Mouse (Mus musculus): ENCODE data around the gene Pla2g7. TPM values are rescaled to one million over a fixed set of nuclear protein-coding genes. Genes with fewer than 3 reads are reported as not detected.

The Pla2g7 gene
- total RNA-seq, 4 experiments from 2014 or later = 48.9 to 85.9 (median 58.6) TPM

DNA sequence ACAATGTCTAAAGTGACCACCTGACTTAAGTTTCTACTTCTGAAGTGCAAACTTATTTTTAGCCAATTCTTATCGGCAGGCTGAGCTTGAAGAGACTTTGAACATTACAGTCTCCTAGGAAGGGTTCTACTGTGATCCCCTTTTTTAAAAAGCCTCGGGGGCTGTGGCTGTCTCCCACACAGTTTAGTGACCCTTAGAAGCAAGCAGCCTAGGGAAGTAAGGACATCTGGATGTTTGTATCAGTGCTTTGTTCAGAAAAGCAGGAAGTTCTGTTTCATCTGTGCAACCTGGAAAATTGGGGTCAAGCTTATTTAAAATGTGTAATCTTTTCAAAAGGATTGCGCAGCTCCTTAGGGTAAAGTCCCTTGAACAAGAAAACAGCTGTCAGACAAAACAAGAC is 12.6 kb downstream of the Pla2g7 start:
- DNase-seq (ENCODE audit: low spot score in 2 of 2) = no peak

DNA sequence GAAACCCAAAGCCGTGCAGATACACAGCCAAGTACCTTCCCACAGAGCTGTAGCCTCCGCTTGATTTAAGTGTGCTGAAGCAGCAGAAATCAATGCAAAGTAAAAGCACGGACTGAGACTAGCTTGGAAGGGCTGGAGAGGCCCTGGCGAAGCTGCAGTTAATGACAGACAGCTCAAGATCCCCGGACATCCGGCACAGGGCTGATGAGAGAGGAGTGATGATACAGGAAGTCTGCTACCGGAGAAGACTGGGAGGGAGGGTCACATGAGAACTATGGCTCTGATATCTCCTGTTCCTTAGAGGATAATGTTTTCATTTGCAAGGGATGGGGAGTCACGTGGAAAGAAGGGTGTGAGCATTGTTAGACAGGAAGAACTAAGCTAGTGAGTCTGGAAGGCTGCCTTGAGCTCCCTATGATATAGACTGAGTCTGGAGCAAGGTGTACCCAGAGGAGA is 13.1 kb downstream of the Pla2g7 start:
- DNase-seq (ENCODE audit: low spot score in 2 of 2) = peak; percentile 20 to 31

DNA sequence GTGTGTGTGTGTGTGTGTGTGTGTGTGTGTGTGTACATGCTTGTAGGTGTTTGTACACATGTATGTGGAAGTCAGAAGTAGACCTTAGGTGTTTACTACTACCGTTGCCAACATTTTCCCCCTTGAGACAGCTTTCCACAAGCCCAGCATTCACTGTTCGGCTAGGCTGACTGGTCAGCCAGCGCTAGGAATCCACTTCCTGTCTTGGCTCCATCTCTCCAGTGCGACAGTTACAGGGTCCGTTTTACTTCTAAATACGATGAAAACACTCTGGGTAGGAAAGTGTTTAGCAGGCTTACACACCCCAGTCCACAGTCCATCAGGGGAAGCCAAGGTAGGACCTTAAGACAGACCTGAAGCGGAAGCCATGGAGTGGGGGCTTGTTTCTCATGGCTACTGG is 16.9 kb downstream of the Pla2g7 start:
- no peak for DNase-seq (ENCODE audit: low spot score in 2 of 2)

DNA sequence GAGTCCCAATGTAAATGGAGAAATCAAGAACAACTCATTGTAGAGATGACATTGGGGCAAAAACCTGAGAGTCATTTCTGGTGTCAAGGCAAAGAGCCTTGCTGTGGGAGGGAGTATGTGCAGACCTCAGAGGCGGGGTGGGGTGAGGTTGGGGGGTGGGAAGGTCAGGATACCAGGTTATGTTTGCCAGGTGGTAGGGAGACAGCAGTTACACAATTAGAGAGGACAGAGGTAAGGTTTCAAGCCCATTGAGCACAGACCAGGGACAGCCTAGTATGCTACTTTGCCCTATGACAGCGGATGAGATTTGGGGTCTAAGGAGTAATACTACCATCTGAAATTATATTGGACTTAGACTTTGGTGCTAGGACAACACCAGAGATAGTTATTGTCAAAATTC is 19.4 kb downstream of the Pla2g7 start:
- DNase-seq (ENCODE audit: low spot score in 2 of 2) = no peak

DNA sequence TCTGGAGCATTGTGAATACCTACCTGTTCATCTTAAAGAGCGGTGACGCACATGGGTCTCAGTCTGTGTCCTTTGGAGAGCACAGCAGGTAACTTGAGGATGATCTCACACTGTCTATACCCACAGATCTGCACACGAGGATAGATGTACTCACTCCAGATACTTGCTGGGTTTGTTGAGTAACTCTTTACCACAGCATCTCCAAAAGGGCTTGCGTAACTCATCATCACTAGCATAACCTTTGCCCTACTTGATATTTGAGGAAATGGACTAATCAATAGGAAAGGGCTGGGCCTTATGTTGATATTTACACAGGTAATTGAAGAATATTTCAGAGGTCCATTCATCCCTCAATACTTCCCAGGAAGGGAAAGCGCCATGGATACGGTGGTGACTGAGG is 21.9 kb downstream of the Pla2g7 start:
- DNase-seq (ENCODE audit: low spot score in 2 of 2) = no peak

DNA sequence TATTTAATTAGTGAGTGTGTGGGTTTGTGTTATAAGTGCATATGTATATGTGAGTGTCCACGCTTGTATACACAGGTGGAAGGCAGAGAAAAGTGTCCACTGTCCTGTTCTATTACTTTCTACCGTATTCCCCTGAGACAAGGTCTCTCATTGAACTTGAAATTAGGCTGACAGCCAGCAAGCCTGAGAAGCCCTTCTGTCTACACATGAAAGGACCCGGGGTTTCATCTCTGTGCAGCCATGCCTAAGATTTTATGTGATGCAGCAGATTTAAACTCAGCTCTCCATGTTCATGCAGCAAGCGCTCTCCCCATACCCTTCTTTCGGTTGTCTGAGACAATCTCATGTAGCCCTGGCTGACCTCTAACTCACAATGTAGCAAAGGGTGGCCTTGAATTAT is 22.6 kb downstream of the Pla2g7 start:
- no peak for DNase-seq (ENCODE audit: low spot score in 2 of 2)

DNA sequence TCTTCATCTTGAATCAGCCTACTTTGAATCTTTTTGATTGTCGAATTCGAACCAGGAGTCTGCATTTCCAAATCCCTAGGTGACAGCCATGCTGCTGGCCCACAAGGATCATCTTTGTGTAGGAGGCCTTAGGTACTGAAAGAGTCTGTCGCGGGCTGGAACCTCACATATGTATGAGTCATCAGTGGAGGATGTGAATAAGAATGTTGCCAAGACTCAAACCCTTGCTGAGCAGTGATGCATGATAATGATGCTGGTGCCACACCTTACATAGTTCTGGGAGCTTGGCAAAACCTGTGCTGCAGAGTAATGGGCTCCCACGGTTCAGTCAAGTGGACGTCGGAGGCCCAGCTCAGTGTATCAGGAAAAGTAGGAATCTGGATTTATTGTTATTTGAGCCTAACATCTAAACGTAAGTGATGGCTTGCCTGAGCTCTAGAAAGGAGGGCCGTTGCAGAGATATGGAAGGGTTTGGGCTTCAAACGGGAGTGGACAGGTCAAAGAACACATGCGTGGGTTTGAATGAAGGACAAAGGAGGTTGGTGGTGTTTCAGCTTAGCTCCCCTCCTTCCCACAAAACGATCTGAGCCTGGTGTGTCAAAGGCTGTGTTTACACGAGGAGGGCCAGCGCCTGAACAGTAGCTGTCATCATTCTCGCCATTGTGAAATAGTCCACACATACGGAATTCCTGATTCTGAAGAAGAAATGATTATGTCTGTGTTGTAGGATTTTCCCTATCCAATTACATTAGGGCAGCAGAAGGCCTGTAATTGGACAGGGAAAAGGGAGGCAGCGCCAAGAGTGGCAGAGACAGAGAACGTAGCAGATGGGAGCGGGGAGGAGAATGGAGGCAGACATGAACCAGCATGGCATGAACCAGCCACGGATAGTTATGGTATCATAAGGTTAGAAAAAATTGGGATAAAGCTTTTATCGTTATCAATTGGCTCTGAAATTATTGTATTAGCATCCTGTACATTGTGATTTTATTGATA is 24.7 kb downstream of the Pla2g7 start:
- DNase-seq (ENCODE audit: low spot score in 2 of 2) = no peak

DNA sequence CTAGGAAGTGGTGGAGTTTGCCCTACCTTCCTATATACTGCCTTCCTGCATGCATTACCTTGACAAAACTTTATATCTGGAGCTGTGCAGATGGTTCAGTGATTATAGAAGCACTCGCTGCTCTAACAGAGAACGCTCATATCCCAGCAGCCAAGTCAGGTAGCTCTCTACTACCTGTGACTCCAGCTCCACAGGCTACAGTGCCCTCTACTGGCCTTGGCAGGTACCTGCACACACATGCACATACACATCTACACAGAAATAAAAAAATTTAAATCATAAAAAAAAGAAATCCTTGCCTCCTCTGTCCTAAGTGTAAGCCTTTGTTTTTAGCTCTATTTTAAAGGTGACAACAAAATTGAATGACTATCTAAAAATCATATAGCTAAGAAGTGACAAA is 29.8 kb downstream of the Pla2g7 start:
- DNase-seq (ENCODE audit: low spot score in 2 of 2) = no peak

DNA sequence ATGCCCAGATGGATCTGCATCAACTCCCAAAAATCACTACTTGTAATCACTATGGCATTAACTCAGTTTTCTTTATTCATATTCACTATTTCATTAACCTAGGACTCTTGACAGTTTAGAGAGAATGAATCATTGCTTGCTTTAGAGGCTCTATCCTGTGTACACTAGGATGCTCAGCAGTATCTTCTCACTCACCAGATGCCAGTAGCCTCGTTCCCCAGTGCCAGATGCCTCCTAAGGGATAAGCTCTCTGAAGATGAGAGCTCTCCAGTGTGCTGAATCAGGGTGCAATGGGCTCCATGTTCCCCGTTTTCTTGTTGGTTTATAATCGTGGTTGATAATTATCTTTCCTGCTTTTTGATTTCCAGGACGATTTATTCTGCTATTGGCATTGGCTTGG is 30.8 kb downstream of the Pla2g7 start:
- no peak for DNase-seq (ENCODE audit: low spot score in 2 of 2)

DNA sequence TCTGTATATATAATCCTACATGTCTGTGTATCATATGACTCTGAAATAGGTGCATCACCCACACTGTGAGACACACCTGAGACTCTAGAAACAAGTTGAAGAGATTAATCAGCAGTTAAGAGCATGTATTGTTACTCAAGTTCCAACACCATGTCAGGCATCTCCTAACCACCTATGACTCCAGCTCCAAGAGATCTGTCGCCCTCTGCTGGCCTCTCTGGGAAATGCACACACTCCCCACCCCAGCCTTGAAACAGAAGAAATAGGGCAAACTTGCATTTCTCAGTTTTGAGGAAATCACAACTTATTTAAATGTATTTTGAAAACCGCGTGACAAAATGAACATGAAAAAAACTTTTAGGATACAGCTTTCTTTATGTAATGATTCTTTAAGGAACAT is 38.8 kb downstream of the Pla2g7 start:
- peak; percentile 48 to 57 for DNase-seq (ENCODE audit: low spot score in 2 of 2)

DNA sequence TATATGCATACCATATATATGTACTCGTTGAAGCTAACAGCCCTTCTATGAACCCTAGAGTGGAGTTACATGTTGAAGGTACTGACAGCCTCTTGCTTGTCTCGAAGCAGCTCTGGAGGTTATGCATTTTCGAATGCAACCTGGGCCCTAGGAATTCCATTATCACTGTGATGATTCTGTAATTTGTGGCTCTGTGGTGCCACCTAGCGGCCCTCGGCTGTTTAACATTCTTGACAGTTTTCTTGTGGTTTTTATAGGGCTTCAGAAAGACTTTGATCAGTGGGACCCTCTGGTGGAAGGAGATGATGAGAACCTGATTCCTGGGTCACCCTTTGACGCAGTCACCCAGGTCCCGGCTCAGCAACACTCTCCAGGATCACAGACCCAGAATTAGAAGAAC is 43.7 kb downstream of the Pla2g7 start:
- peak; percentile 8 to 9 for DNase-seq (ENCODE audit: low spot score in 2 of 2)

DNA sequence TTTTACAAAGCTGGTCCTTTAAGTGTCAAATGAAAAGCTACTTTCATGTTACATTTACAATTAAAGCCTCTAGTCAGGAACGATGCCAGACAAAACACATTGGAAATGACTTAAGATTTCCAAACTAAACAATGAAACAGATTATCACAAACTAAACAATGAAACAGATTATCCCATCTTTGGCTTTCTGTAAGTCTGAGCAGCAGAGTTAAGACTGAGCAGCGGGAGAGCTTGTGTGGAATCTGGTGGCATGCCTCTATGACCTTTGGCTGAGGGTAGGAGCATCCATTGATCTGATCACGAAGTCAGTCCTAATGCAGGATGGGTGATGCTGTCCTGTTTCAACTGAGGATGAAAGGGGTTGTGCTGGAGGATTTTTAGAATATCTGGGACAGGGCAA is 44.3 kb downstream of the Pla2g7 start:
- DNase-seq (ENCODE audit: low spot score in 2 of 2) = no peak

DNA sequence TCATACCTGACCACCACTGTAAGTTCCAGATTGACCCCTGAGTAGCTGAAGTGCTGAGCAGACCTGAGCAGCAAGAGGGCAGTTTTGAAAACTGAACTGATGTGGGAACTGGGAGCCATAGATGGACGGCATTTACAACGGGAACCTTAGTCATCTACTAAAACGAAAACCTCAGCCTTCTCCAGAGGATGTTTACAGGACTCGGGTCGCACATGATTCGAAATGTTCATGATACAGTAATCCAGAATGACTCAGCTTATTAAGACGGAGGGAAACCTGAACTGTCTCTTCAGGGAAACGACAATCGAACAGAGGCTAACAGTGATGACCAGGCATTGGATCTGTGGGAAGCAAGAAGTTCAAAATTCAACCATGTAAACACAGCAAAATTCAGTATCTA is 51.3 kb downstream of the Pla2g7 start:
- DNase-seq (ENCODE audit: low spot score in 2 of 2) = no peak

DNA sequence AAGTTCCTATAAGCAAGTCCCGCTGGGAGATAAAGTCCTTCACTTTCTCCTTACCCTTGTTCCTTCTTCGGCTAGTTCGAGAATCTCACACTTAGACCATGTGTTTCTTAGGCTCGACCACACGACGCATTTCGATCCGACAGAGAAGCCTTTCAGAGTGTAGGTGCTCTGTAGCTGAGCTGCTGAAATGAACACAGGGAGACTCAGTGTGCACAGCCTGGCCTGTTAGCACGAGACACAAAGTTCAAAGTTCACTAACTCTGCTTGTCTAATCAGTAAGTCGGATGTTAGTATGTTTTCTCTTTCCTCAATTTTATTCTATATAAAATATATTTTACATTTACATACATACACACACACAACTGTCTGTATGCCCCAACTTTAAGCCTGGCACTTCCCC is 54.2 kb downstream of the Pla2g7 start:
- no peak for DNase-seq (ENCODE audit: low spot score in 2 of 2)

DNA sequence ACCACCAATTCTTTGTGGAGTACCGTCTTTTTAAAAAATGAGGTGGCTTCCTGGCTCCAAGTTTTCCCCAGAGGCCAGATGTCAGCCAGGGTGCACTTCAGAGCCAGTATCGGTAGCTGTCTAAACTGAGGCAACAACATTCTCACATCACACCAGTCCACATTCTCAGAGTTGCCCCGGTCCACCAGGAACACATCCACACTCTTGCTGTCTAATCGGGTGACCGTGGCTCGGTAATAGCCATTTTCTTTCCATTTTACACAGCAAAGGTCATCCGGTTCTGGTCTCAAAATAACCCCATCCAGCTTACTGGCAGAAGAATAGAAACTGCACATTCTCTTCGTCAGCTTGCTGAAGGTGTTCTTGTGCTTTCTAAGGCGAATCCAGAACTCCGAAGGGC is 60.3 kb downstream of the Pla2g7 start:
- DNase-seq (ENCODE audit: low spot score in 2 of 2) = no peak

DNA sequence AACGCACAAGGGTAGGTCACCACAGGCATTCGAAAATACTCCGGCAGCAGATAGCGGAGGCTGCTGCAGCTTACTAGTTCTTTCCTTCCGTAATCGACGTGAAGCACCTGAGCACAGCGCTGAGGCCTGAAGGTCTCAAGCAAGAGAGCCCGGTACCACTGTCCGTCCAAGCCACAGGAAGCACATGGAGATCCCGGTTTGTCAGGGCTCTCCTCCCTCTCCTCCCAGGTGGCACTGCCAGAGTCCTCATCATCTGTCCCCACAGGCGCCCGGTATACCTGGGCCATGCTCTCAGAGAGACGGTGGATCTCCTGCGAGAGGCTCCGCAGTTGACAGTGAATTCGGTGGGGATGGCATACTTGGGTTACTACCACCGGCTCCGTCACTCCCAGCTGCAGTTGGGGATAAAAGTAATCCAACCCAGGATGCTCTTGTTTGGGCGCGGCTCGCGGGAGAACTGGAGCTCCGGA is 61.2 kb downstream of the Pla2g7 start:
- DNase-seq (ENCODE audit: low spot score in 2 of 2) = no peak

DNA sequence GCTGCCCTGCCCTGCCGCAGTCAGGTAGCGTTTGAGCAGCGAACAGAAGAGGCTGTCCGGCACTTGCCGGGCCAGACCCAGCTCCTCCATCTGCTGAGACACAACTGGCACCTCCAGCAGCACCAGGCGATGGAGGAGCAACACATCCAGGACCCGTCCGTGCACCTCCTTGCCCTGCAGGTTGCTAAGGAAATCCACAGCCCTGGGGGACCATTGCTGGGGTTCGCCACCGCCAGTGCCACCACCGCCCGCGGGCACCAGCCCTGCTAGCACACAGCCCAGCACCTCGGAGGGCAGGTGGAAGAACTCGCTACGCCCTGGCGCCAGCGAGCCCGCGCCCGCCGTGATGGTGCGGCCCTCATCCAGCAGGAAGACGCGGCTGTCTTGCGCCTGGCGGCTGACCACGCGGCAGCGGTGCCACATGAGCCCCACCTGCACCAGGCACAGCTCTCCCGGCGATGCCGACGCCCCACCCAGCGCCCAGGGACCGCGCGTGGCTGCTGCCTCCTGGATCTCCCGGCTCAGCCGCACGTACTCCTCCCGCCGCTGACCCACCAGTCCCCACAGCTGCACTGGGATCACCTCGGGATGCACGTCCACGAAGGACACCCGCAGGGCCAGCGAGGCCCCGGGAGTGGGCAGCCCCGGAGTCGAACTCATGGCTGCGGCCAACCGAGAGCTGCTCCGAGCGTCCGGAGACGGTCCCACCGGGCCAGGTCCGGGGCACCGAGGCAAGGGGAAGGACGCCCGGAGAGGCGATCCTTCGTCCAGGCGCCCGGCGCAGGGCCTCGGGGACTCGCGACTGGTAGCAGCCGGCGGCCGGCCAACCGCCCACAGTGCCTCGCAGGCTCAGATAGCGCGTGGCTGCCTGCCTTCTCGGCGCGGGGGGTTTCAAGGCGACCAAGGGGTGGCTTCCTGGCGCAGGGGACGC is 61.9 kb downstream of the Pla2g7 start, which contains the start of gene Tdrd6:
Gene Tdrd6 (minus strand): TSS at position 804 of the 931 bp plus-strand sequence.
- DNase-seq (ENCODE audit: low spot score in 2 of 2) = no peak

DNA sequence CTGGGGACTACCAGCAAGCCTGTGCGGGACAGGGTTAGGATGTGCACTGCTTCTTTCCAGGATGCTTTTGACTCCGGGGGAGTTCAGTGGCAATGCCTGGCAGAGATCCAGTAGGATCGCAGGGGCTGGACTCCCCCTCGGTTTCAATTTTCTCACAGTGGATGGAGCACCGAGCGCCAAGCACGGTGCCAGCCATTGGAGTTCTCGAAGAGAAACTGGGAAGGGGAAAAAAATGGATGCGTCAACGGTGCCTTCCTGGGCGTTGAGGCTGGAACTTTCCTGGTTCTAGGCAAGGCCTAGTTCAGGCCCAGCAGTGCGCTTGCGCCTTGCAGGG is 62.5 kb downstream of the Pla2g7 start:
- DNase-seq (ENCODE audit: low spot score in 2 of 2) = no peak

DNA sequence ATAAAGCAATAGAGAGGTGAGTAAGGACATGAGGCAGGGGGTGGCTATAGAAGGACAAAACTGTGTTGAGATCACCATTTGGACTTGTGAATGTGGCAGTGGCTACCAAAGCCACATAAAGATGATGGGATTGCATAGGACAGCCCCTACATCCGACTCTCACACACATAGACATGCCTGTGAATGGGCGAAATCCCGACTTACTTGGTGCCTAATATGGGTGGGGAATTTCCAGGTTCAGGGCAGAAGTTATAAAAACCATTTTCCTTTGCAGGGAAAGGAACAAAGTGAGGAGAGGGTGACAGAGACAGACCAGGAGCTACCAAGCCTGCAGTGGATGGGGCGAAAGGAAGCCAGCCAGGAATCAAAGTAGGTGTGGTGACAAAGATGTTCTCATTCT is 69.2 kb downstream of the Pla2g7 start:
- DNase-seq (ENCODE audit: low spot score in 2 of 2) = no peak

DNA sequence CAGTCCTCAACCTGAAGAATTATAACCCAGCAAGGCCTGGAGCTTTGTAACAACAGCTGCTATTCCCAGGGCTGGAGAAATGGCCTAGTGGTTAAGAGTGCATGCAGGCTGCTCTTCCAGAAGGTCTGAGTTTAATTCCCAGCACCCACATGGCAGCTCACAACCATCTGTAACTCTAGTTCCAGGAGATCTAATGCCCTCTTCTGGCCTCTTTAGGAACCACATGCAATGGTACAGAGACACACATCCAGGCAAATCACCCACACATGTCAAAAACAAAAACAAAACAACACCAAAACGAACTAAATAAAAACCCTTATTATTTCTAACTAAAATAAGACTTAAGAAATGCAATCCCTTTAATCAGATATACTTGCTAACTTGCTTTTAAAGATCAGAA is 72.9 kb downstream of the Pla2g7 start:
- no peak for DNase-seq (ENCODE audit: low spot score in 2 of 2)

DNA sequence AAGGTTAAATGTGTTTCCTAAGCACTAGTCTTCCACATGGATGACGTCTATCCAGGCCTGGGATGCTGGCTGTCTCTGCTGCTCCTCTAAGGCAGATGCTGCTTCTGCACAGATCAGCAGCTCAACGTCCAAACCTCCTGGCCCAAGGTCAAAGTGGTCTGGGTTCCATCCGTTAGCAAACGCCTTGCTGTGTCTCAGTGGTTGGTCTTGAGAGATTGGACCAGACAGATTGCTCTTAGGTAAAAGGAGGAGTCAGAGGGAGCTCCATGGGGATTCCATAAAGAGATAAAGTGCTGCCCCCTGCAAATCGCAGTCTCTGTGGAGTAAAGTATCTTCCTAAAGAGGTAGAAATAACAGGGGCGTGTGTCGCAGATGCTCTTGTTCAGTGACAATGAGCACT is 75.3 kb downstream of the Pla2g7 start:
- no peak for DNase-seq (ENCODE audit: low spot score in 2 of 2)

DNA sequence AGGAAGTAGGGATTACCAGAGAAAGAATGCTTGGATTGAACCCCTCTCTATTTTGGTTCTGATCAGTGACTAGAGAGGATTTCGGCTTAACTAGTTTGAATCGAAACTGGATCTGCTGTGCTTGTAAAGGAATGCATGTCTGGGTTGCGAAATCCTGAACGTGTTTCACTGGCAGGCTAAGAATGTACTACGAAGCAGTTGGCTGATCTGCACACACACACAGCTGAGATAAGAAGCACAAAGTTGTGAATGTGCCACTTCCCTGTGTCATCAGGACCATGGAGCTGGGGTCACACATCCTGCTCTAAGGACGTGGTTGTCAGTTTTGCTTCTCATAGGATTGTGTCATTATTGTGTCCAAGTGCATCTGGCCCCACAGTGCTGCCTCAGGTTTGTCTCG is 76.5 kb downstream of the Pla2g7 start:
- DNase-seq (ENCODE audit: low spot score in 2 of 2) = no peak

Data from gastrocnemius, adult 8-10 months (tissue).